Mouse (Mus musculus) G1E (cell line): ENCODE results near the gene Specc1. TPM values are rescaled to one million over a fixed set of nuclear protein-coding genes. Genes with fewer than 3 reads are reported as not detected.
A peak's percentile ranks its signal among the peaks of the same experiment; 100 is the strongest.

Source experiments
- ATAC-seq: 2 replicates; pipeline ENCODE4 v1.8.0; 2016; ENCODE audit warnings: mild to moderate bottlenecking; ENCODE audit not compliant: insufficient number of reproducible peaks, poor library complexity, low FRiP score, severe bottlenecking; ENCODE audit errors: extremely low read depth
- DNase-seq: peaks from one replicate; pipeline ENCODE4 v3.0.0; 2012; ENCODE audit warnings: low spot score
- H3K27me3 ChIP-seq: 2 replicates; pipeline ENCODE4 v1.6.1; 2012; ENCODE audit warnings: mild to moderate bottlenecking, low read length, inconsistent platforms; ENCODE audit not compliant: insufficient read depth
- H3K36me3 ChIP-seq: replicated peaks from 2 replicates; pipeline ENCODE3; 2012; ENCODE audit warnings: mild to moderate bottlenecking, inconsistent platforms
- H3K4me1 ChIP-seq: 2 replicates; pipeline ENCODE4 v1.6.1; 2012; ENCODE audit warnings: low read depth, low read length, inconsistent platforms, mixed read lengths; ENCODE audit not compliant: insufficient read depth
- H3K4me3 ChIP-seq: 2 replicates; pipeline ENCODE4 v1.5.1; 2012; ENCODE audit warnings: low read depth, mild to moderate bottlenecking, inconsistent platforms, low read length, moderate library complexity, mixed read lengths
- H3K9me3 ChIP-seq: replicated peaks from 2 replicates; pipeline ENCODE4 v1.6.1; 2012; ENCODE audit warnings: inconsistent platforms
- CTCF ChIP-seq: IDR thresholded peaks from 2 replicates; pipeline ENCODE4 v1.5.1; 2012; ENCODE audit warnings: low read depth, low read length, inconsistent platforms, mixed read lengths
- GATA1 ChIP-seq: IDR thresholded peaks from 2 replicates; pipeline ENCODE4 v1.6.1; 2012; ENCODE audit warnings: borderline replicate concordance, low read length, inconsistent platforms, mixed read lengths
- GATA2 ChIP-seq: IDR thresholded peaks from 2 replicates; pipeline ENCODE4 v1.6.1; 2012; ENCODE audit warnings: low read depth, low read length, inconsistent platforms, borderline replicate concordance
- POLR2AphosphoS5 ChIP-seq: IDR thresholded peaks from 2 replicates; pipeline ENCODE4 v1.6.1; 2012; ENCODE audit warnings: low read depth, low read length, inconsistent platforms; ENCODE audit not compliant: insufficient replicate concordance
- TAL1 ChIP-seq: conservative IDR thresholded peaks from 2 replicates; pipeline ENCODE4 v1.6.1; 2012; ENCODE audit warnings: low read depth, low read length, inconsistent platforms, mixed read lengths
- polyA plus RNA-seq: library from polyadenylated mRNA; stranded (reverse); fragments of >175 nt; gene quantifications from 2 replicates; pipeline ENCODE4 v1.2.3, GENCODE M21; 2012
- total RNA-seq, 2 experiments: library from RNA; stranded (forward) in 1 of 2; stranded (reverse) in 1 of 2; fragments of 200-1000 nt in 1 of 2; fragments of >200 nt in 1 of 2; fragmentation: Nextera tagmentation in 1 of 2; gene quantifications; 2 replicates each; pipeline ENCODE4 v1.2.3; 2014 to 2017

Specc1 gene
- total and polyA plus RNA-seq, 3 experiments = 2.4 to 76.6 (median 12.1) TPM

DNA sequence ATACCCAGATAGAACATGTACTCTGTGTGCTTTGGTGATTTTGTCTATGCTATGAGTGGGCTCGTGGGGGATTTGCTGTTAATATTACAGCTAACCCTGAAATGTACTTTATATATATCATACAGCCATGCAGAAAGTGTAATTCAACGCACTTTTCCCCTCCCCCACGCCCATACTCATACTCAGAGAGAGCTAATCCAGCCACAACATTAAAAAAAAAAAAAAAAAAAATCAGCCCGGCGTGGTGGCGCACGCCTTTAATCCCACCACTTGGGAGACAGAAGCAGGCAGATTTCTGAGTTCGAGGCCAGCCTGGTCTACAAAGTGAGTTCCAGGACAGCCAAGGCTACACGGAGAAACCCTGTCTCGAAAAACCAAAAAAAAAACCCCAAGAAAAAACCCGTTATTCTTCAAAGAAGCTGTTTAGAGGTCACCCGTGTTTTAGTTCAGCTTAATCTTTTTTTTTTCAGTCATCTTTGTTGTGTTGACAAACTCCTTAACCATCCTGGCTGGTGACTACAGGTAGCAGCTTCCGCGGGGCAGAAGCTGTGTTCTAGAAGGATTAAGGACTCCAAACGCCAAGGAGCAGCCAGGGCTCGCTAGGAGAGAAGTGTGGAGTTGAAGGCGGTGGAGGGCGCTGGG is 291.3 kb downstream of the Specc1 start:
- peaks cover 82% of the 10 kb centered on the region for H3K27me3 ChIP-seq
- DNase-seq = no peak
- no peaks in the 10 kb centered on the region for H3K36me3 ChIP-seq

GRCm38 (mm10) chr11:62248401-62249244 is 292.1 kb downstream of the Specc1 start, which contains the start of gene Adora2b:
Gene Adora2b, plus strand, starts transcription at chr11:62248984.
- Histone ChIP-seq H3K9me3 (peaks cover 11% of the 10 kb centered on the region), H3K4me1 (peaks cover 24% of the 10 kb centered on the region), H3K27me3 (peaks cover 82% of the 10 kb centered on the region), H3K4me3 (peak within 1 kb of the TSS; percentile 72), H3K36me3 (no peaks in the 10 kb centered on the region)
- TF ChIP-seq GATA2 = no peak
- TF ChIP-seq CTCF = no peak
- TF ChIP-seq GATA1 = no peak
- TF ChIP-seq TAL1 = no peak
- no peak for TF ChIP-seq POLR2AphosphoS5
- DNase-seq = peak; percentile 73
- ATAC-seq = no peak

More for the DNA sequence above, 291.3 kb downstream of the Specc1 start:
- no peak for ATAC-seq
- TF ChIP-seq POLR2AphosphoS5 = no peak
- TF ChIP-seq TAL1 = no peak
- no peak for TF ChIP-seq GATA2
- TF ChIP-seq CTCF = no peak
- TF ChIP-seq GATA1 = no peak
- peak overlapping the region; percentile 72; the same call in 1 of the 2 replicates for H3K4me3 ChIP-seq
- H3K4me1 ChIP-seq = peaks cover 24% of the 10 kb centered on the region
- peaks cover 11% of the 10 kb centered on the region for H3K9me3 ChIP-seq

DNA sequence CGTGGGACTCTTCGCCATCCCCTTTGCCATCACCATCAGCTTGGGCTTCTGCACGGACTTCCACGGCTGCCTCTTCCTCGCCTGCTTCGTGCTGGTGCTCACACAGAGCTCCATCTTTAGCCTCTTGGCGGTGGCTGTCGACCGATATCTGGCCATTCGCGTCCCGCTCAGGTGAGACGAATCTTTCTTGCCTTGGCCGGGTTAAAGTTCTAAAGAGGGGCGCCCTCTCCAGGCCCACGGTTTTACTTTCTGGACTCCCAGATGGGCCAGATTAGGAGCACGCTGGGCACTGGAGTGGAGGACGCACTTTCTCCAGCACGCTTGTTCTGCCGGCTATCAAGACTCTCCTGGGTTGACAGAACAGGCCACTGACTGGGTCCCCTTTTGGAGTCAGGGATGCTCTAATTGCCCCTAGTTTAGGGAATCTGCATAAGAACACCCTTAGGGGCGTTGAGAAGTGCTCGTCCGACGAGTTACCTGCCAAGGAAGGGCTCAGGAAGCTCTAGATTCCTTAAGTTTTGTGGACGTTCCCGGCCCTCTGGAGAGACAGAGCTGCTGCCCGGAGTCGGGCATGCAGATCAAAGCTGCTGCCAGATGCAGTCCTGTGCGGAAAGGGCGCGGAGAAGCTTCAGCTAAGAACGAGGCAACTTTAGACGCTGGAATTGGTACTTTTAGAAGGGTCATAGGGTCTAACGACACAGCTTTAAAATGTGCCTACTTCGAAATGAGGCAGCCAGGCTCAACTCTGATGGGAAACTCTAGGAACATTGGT is 292.9 kb downstream of the Specc1 start:
- no peaks in the 10 kb centered on the region for H3K36me3 ChIP-seq
- DNase-seq (no peak), ATAC-seq (no peak)
- H3K27me3 ChIP-seq = peaks cover 82% of the 10 kb centered on the region
- peaks cover 11% of the 10 kb centered on the region for H3K9me3 ChIP-seq
- peaks cover 24% of the 10 kb centered on the region for H3K4me1 ChIP-seq
- TF ChIP-seq POLR2AphosphoS5 = no peak
- no peak for TF ChIP-seq CTCF
- H3K4me3 ChIP-seq = peak overlapping the region; percentile 72

DNA sequence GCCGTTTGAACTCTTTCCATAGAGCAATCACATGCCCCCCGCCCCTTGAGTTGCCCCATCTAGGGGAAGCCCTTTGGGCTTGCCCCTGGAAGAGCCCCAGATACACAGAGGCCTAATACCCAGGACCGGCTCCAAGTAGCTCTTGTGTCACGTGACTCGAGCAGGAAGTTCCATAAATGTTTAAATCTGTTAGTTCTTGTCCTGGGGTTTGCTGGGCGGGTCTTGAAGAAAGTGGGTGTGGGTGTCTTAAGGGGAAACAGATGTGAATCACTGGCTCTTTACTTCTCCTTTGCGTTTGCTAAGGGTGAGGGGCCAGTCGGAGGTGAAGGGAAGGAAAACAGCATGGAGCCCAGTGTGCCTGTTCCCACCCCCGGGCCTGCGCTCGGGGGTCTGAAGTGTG is 294.5 kb downstream of the Specc1 start:
- TF ChIP-seq POLR2AphosphoS5 (no peak), GATA1 (no peak), TAL1 (no peak), GATA2 (no peak), CTCF (no peak)
- DNase-seq (peak; percentile 22), ATAC-seq (no peak)
- Histone ChIP-seq H3K4me1 (peaks cover 24% of the 10 kb centered on the region), H3K9me3 (0 out of 2 replicates have a peak, but pooled peaks cover 3% of the 10 kb centered on the region), H3K36me3 (no peaks in the 10 kb centered on the region), H3K4me3 (no peak overlapping the region; the same call in 1 of the 2 replicates), H3K27me3 (peaks cover 79% of the 10 kb centered on the region)

DNA sequence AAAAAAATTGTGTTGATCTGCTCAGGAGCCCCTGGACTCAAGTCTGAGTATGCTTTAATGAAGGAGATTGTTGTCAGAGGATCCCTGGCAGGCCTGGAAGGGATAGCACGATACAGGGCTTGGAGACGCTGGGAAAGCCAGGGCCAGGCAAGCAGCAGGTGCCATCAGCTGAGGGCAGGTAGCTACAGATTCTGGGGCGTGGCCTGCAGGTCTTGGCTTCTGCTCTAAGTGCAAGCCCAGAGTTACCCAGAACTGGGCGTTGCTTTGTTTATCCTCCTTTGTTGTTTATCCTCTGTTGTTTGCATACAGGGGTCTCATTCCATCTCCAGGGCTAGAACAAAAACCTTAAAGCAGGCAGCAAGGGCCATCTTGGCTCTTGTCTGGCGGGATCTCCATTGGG is 296.8 kb downstream of the Specc1 start:
- peaks cover 89% of the 10 kb centered on the region for H3K27me3 ChIP-seq

DNA sequence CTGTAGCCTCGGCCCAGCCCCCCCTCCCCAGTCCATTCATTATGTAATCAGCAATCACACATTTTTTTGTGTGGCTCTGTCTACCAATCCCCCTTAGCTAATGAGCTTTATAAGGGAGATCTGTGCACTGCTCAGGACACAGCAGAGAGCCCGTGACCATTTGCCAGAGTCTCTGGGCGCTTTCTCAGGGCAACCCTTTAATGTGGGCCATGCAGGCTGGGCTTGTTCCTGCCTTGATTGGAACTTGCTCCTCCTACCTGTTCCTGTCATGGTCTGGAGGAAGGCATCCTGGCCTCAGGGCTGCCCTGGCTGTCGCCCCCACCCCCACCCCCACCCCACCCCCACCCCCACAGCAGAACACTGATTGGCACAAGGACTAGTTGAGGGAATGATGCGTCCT is 302.7 kb downstream of the Specc1 start:
- peaks cover 4% of the 10 kb centered on the region; the same call in 1 of the 2 replicates for H3K4me1 ChIP-seq
- TF ChIP-seq TAL1 (no peak), CTCF (no peak), POLR2AphosphoS5 (no peak), GATA2 (no peak), GATA1 (no peak)
- peaks cover 80% of the 10 kb centered on the region for H3K27me3 ChIP-seq
- ATAC-seq (no peak), DNase-seq (no peak)
- no peak overlapping the region for H3K4me3 ChIP-seq
- H3K9me3 ChIP-seq = no peaks in the 10 kb centered on the region
- H3K36me3 ChIP-seq = no peaks in the 10 kb centered on the region

More for the DNA sequence above, 296.8 kb downstream of the Specc1 start:
- no peak overlapping the region for H3K4me3 ChIP-seq
- peaks cover 20% of the 10 kb centered on the region for H3K4me1 ChIP-seq
- H3K36me3 ChIP-seq = no peaks in the 10 kb centered on the region
- TF ChIP-seq CTCF (no peak), TAL1 (no peak), POLR2AphosphoS5 (no peak), GATA1 (no peak), GATA2 (no peak)
- ATAC-seq (no peak), DNase-seq (no peak)
- no peaks in the 10 kb centered on the region for H3K9me3 ChIP-seq
